Mouse (Mus musculus): ENCODE measurements around the gene Cldn24.

Gene Cldn24

GRCm38 (mm10) chr8:47826911-47827310 is 5.0 kb downstream of the Cldn24 start:
- DNase-seq (ENCODE audit: extremely low read depth, low read depth) = no peak

DNA sequence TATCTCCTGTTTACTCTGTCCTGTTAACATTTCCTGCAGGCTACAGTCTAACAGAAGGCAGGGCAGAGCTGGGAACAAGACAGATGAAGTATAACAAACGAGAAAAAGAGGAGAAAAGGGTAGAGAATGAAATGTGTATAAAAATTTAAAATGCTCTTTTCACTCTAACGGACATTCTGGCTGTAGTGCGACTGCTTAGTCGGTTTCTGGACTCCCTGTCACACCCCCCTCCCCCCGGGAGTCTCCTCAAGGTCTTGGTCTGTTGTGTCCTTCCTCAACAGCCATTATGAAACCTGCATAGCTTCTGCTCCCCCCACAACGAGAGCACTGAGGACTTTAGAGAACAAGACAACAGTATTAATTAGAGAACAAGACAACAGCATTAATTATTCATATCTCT is 10.7 kb downstream of the Cldn24 start:
- no peak for DNase-seq (ENCODE audit: extremely low read depth, low read depth)

GRCm38 (mm10) chr8:47833944-47834343 is 12.0 kb downstream of the Cldn24 start:
- no peak for DNase-seq (ENCODE audit: extremely low read depth, low read depth)

DNA sequence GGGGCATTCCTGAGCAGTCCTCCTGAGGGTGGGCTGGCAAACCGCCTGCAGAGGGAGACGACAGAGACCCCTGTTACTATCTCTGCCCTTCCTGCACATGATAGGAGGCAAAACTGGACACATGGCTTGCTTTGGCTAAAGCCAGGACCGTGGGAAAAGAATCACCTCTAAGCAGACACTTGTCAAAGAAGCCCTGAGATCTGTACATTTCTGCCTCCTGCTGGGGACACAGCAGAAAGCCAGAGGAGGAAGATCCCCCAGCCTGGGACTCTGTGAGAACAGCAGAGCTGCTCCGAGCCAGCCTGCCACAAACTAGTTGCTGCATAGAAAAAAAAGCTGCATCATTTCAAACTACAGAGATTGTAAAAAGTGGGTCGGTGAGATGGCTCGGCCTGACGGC is 21.1 kb downstream of the Cldn24 start:
- no peak for DNase-seq (ENCODE audit: extremely low read depth, low read depth)

- DNase-seq (ENCODE audit: extremely low read depth, low read depth) = no peak
Measured at GRCm38 (mm10) chr8:47843651-47844050, 21.7 kb downstream of the Cldn24 start.

DNA sequence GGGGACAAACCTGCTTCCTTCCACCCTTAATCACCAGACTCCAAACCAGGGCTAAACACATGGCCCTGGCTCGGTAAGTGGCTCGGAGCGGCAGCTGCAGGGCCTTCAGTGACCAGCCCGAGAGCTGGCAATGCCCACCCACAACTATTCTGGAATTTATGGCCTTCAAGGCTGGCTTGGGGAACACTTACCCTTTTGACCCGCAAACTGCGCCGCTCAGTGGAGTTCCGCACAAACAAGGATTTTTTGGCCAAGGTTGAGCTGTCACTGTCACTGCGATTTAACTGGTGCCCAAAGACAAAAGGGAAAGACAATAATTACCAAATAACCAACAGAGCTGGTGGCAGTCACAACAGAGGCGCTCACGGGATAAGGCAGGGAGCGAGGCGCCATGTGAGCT is 24.0 kb downstream of the Cldn24 start:
- DNase-seq (ENCODE audit: extremely low read depth, low read depth) = no peak

DNA sequence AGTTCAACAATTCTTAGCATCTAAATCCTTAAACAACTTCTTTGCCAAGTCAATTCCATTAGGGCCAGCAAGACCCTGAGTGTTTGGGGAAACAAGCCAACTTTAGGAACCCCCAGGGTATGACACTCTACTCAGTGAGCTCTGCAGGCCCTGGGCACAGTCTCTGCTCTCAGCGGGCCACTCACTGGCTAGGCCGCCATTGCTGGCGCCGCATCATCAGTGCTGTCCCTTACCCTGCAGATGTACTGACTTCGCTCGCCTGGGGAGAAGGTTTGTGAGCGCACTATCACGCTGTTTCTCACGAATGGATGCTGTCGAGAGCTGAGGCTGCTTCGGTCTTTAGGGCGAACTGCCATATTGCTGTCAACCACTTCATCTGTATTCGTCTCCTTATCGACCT is 25.2 kb downstream of the Cldn24 start:
- no peak for DNase-seq (ENCODE audit: extremely low read depth, low read depth)

DNA sequence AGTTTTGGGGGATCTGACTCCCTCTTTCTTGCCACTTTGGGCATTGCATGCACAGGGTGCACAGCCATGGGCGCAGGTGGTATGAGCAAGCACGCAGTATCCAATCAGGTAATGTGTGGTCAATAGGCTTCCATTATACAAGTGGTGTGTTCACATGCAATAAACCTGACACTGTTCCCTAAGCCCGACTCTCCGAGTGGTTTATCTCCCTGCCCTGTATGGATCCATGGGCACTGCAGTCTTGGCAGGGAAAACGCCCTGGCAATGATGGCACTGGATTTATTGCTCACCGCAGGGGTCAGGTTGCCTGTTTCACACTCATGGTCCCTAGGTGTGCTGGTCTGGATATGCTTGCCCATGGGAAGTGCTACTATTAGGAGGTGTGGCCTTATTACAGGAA is 26.0 kb downstream of the Cldn24 start:
- no peak for DNase-seq (ENCODE audit: extremely low read depth, low read depth)

- DNase-seq (ENCODE audit: extremely low read depth, low read depth) = no peak
Measured at GRCm38 (mm10) chr8:47849842-47850241, 27.9 kb downstream of the Cldn24 start.

DNA sequence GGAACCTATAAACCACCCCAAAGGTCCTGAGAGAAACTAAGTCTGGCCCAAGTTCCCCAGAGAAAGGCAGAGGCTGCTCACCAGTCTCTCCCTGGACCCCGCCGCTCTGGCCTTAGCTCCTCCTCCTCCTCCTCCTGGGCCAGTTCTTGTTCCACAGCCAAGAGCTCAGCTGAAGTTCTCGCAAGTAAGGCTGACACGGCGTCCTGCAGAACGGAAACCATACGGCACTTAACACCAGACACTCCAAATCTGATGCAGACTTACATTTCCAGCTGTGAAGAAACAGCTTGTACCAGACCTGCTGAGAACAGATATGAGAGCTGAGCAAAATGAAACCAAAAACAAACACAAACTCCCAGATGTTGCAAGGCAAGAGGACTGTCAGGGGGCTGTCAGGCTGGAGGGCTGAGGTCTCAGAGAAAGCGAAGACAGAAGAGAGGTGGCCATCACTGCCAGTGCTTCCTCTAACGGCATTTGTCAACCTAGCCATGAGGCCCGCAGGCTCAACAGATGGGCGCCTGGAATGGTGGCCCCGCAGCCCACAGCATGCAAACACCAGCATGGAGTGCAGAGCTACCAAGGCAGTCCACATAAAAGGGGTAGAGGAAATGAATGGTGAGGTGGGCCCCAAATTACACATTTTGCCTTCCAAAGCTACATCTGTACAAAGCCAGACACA is 30.0 kb downstream of the Cldn24 start:
- DNase-seq (ENCODE audit: extremely low read depth, low read depth) = no peak

DNA sequence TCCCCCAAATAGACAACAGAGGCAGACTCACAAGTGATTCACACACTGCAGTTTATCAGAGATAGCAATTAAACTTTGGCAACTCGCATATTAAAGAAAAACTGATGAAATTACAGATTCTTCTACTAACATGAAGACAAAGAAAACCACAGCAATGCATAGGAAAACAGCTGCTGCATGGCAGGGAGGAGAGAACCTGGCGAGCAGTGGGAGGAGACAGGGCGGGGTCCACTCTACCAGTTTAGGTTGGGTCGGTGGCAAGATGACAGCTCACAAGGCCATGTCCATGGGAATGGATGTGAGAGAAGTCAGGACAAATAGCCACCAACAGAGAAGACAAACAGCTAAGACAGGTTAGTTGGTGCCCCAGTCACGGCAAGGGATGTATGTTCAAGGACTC is 30.8 kb downstream of the Cldn24 start:
- no peak for DNase-seq (ENCODE audit: extremely low read depth, low read depth)

DNA sequence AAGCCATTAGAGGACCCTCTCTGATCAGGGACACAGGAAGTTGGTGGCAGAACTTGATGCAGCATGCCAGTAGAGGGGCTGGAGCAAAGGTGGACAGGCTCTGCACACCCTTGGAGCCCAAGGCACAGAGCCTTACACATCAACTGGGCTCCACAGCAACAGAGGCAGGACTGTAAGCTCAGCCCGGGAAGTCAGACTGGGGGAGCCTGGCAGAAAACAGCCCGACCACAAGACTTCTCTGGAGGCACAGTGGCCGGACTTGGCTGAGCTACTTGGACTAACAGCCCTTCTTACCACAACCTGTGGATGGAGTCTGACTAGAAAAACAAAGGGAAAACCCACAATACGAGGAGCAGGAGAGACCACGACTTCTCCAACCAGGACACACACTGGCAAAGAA is 31.4 kb downstream of the Cldn24 start:
- DNase-seq (ENCODE audit: extremely low read depth, low read depth) = no peak

GRCm38 (mm10) chr8:47859259-47859658 is 37.3 kb downstream of the Cldn24 start:
- no peak for DNase-seq (ENCODE audit: extremely low read depth, low read depth)

DNA sequence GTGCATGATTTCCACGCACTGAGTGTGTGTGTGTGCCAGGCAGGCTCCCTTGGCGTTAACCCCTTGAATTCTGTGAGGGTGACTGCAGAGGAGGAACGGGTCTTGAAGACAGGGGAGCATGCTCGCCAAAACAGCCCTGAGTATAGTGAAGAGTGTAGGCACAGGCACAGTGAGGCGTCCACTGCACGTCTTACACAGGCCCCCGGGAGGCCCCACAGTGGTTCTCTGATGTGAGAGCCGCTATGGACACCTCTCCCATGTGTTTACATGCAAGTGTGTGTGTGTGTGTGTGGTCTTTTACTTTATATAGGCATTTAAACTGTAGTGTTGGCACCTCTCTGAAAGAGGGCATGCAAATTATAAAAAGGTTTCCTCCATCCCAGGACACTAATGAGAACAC is 44.6 kb downstream of the Cldn24 start:
- DNase-seq (ENCODE audit: extremely low read depth, low read depth) = no peak

DNA sequence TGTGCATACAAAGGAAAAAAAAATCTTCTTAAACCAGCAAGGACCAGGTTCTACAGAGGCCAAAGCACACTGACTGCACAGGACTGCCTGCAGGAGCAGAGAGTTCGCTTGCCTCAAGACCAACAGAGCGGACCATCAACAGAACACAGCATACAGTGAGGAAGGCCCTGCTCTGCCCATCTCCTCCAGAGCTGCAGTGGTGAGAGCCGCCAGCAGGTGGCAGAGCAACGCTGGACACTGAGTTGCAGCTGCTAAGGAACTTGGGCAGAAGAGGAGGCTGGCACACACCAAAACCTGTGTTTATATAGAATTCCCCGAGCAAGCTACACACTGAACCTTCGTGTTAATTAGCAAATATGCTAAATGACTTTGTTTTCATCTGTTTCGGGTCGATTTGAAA is 45.1 kb downstream of the Cldn24 start:
- peak; percentile 31 for DNase-seq (ENCODE audit: extremely low read depth, low read depth)
